Mouse (Mus musculus): ENCODE results near the gene Hdac11. TPM values are rescaled to one million over a fixed set of nuclear protein-coding genes. Genes with fewer than 3 reads are reported as not detected.

Hdac11 gene
- polyA plus RNA-seq, 1 experiment from 2014 or later: 0.77 TPM

DNA sequence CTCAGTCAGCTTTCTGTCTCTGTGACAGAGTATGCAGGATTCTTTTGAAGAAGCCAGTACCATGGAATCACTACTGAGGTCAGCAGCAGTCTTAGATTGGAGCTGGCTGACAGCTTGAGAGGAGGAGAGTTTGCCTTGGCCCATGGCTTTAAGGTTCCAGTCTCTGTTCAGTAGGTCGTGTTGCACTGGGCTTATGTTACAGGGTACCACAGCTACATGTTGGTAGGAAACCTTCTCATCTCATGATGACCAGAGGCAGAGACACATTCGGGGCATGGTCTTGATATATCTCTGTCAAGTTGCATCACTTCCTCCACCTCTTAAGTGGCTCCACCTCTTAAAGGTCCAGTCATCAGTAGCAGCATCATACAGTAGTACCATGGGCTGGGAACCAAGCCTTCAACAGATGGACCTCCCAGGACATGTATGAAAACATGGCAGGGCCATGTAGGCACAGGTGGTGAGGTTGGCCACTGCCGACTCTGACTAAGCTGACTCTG lies 15.0 kb downstream of the Hdac11 start:
- Histone ChIP-seq H3K36me3 (ENCODE audit: inconsistent target) (no peaks in the 10 kb centered on the region), H3K79me2 (ENCODE audit: inconsistent target) (no peaks in the 10 kb centered on the region), H3K27ac (no peak overlapping the region), H3K4me3 (ENCODE audit: inconsistent target) (no peak overlapping the region)
- 82% methylated on average over 3 of the region's 3 CpGs for WGBS (ENCODE audit: missing documents)

DNA sequence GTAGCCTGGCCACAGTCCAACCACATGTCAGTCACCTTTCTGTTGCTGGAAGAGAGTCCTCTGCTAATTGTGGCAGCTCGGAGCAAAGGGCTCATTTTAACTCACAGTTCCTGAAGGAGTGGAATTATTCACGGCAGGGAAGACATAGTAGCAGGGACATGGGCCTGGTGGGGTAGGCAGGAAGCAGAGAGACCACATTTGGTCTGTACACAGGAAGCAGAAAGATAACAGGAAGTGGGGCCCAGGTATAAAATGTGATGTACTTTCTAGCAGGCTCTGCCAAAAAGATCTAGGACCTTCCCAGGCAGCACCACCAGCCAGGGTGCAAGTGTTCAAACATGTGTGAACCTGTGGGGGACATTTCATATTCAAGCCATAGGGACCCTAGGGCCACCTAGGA lies 15.9 kb downstream of the Hdac11 start:
- Histone ChIP-seq H3K36me3 (ENCODE audit: inconsistent target) (no peaks in the 10 kb centered on the region), H3K4me3 (ENCODE audit: inconsistent target) (no peak overlapping the region), H3K27ac (no peak overlapping the region), H3K79me2 (ENCODE audit: inconsistent target) (no peaks in the 10 kb centered on the region)
- 39% methylated on average over 2 of the region's 2 CpGs for WGBS (ENCODE audit: missing documents)

DNA sequence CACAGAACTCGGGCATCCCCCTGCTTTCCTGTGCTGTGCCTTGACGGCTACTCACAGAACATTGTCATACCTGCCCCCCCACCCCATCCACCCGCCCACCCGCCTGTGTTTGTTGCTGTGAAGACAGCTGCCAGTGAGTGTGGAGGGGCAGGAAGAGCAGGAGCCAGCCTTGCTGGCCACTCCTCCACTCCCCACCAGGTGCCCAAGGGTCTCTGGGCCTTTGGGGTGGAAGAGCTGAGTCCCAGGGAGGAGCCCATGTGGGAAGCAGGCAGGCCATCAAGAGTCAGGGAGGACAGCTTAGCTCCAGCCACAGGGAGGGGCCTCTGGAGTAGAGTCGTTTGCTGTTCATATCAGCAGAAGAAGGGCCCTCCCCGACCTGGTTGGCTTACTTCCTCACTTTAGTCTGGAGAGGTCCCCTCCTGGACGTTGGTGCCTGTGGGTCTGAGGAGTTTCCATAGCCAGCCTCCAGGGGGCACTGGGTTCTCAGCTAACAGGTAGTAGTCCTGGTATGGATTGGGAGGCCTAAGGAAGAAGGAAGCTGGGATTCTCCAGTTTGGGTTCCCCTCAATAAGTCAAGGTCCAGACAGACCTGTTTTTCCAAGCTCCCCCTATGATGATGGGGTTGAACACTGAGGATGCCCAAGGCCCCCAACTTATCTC lies 16.9 kb downstream of the Hdac11 start:
- no peak overlapping the region for H3K27ac ChIP-seq
- 43% methylated on average over 7 of the region's 7 CpGs for WGBS (ENCODE audit: missing documents)
- no peaks in the 10 kb centered on the region for H3K36me3 ChIP-seq (ENCODE audit: inconsistent target)
- H3K4me3 ChIP-seq (ENCODE audit: inconsistent target): no peak overlapping the region
- no peaks in the 10 kb centered on the region for H3K79me2 ChIP-seq (ENCODE audit: inconsistent target)

DNA sequence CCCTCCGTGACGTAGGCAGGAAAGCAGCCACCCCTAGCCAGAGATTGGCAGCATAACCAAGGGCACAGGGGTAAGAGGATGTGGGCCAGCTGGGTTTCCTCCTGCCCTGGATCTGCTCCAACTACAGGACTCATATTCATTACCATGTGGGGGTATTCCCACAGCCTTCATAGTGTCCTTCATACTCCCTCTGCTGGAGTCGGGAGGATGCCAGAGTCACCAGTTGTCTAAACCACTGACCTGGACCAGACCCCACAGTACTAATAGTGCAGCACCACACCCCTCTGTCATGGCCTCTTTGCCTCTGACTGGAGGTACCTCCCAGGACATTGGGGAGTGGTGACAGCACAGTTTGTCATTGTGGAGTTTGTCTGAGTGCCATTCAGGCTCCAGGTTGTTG lies 17.7 kb downstream of the Hdac11 start:
- WGBS (ENCODE audit: missing documents): 57% methylated on average over 3 of the region's 3 CpGs

DNA sequence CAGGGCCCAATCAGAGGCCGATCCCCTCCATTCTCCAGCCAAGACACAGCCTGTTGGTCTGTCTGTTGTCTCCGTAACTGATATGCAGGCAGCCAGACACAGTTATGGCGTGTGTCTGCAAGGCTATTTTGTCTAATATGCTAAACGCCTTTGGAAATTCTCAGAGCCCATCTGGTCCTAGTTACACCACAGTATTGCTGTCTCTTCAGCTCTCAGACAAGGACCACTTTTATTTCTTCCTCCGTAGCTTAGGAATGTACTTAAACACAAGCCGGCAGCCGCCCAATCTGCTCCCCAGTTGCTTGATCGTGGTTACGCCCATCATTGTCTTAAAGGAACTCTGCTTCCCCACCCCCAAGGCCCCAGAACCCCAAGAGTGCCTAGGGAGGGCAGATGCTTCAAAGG lies 24.3 kb downstream of the Hdac11 start:
- H3K4me3 ChIP-seq (ENCODE audit: inconsistent target): no peak overlapping the region
- H3K79me2 ChIP-seq (ENCODE audit: inconsistent target): no peaks in the 10 kb centered on the region
- H3K36me3 ChIP-seq (ENCODE audit: inconsistent target): no peaks in the 10 kb centered on the region
- no peak overlapping the region for H3K27ac ChIP-seq
- 80% methylated on average over 9 of the region's 9 CpGs for WGBS (ENCODE audit: missing documents)

More for the DNA sequence above, 17.7 kb downstream of the Hdac11 start:
- Histone ChIP-seq H3K27ac (no peak overlapping the region), H3K36me3 (ENCODE audit: inconsistent target) (no peaks in the 10 kb centered on the region), H3K4me3 (ENCODE audit: inconsistent target) (no peak overlapping the region), H3K79me2 (ENCODE audit: inconsistent target) (no peaks in the 10 kb centered on the region)

DNA sequence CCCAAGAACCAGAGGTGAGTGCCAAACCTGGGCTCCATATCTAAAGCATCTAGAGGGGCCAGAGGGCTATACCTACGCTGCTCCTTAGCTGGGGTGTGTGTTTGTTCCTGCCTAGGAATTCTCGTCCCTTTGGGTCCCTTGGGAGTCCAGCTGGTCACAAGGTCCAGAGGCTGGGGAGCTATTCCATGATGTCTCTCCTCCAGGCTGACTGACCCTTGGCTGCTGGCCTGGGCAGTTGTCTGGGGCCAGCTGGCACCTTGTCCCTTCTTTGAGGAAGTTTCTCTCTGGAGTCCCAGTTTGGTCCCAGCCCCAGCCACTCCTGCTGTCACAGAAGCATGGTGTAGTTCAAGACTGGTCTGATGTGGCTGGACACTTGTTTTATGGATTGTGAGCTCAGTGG lies 24.9 kb downstream of the Hdac11 start:
- Histone ChIP-seq H3K36me3 (ENCODE audit: inconsistent target) (no peaks in the 10 kb centered on the region), H3K27ac (no peak overlapping the region), H3K79me2 (ENCODE audit: inconsistent target) (no peaks in the 10 kb centered on the region), H3K4me3 (ENCODE audit: inconsistent target) (no peak overlapping the region)
- 86% methylated on average over 2 of the region's 2 CpGs for WGBS (ENCODE audit: missing documents)

DNA sequence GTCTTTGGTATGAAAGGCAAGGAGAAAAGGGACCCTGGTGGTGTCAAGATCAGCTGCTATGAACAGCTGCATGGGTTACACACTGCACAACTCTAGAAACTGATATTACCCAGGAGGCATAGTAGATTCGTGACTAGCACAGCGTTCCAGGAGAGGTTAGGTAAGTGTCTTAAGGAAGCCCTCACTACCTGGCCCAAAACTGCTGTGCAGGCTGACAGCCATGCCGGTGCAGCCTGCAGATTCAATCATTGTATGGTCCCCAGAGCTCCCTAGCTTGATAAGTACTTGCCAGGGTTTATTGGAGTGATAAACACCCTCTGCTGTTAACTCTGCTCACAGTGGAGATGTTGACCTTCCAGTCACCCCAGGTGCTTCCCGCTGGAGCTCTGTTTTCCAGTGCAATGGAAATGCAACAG lies 25.6 kb downstream of the Hdac11 start:
- Histone ChIP-seq H3K79me2 (ENCODE audit: inconsistent target) (no peaks in the 10 kb centered on the region), H3K36me3 (ENCODE audit: inconsistent target) (no peaks in the 10 kb centered on the region)
- 86% methylated on average over 4 of the region's 4 CpGs for WGBS (ENCODE audit: missing documents)

DNA sequence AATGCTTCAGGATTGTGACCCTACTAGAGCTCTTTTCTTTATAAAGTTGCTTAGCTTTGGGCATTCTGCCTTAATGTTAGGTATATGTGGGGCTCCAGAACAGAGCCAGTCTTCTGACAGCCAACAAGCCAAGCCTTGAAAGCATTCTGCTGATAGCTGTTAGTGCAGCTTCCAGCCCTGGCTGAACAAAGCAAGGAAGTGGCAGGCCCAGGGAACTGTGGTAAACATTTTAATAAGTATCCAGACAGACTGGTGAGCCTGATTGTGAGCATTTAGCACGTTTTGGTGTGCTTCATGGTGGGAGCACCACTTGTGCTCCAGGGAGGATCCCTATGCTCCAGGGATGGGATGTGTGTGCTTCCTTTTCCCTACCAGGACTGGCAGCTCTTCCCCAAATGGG lies 26.6 kb downstream of the Hdac11 start:
- H3K36me3 ChIP-seq (ENCODE audit: inconsistent target): no peaks in the 10 kb centered on the region
- no peak overlapping the region for H3K4me3 ChIP-seq (ENCODE audit: inconsistent target)
- 13% methylated on average over 1 of the region's 1 CpGs for WGBS (ENCODE audit: missing documents)
- no peak overlapping the region for H3K27ac ChIP-seq
- H3K79me2 ChIP-seq (ENCODE audit: inconsistent target): no peaks in the 10 kb centered on the region

More for the DNA sequence above, 25.6 kb downstream of the Hdac11 start:
- no peak overlapping the region for H3K27ac ChIP-seq
- H3K4me3 ChIP-seq (ENCODE audit: inconsistent target): no peak overlapping the region

DNA sequence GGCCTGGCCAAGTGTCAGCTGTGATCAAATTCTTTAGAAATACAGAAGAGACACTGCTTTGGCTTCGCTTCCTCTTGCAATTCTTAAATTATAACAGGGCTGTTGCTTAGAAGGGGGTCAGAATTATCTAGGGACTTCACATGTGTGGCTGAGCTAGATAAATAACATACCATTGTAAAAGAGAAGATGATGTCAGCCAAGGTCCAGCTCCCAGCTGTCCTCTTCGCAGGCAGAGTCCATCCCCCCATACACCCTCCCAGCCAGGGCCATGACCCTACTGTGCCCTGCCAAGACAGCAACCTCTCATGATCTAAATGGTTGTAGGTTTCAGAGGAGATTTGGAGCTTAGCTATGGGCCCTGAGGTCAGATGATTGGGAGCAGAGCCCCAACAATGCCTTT lies 27.5 kb downstream of the Hdac11 start:
- no peaks in the 10 kb centered on the region for H3K79me2 ChIP-seq (ENCODE audit: inconsistent target)
- no peak overlapping the region for H3K4me3 ChIP-seq (ENCODE audit: inconsistent target)
- WGBS (ENCODE audit: missing documents): 92% methylated on average over 1 of the region's 2 CpGs
- no peaks in the 10 kb centered on the region for H3K36me3 ChIP-seq (ENCODE audit: inconsistent target)
- no peak overlapping the region for H3K27ac ChIP-seq

DNA sequence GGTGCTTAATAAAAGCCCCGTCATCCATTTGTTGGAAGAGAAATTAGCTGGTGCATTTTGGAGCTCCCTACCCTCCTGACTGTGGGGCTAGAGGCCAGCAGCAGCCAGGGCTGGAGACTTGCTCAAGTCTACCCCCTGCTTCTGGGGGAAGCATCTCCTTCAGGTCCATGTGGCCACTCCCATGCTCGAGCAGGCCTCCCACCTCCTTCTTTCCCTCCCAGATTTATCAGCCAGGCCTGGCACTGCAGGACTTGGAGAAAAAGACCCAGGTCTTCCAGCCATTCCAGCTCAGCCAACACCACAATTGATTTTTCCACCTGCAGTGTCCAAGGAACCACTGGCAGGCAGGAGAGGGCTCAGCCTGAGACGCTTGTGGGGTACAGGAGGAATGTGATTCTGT lies 28.3 kb downstream of the Hdac11 start:
- Histone ChIP-seq H3K79me2 (ENCODE audit: inconsistent target) (no peaks in the 10 kb centered on the region), H3K36me3 (ENCODE audit: inconsistent target) (no peaks in the 10 kb centered on the region), H3K4me3 (ENCODE audit: inconsistent target) (no peak overlapping the region), H3K27ac (no peak overlapping the region)
- 74% methylated on average over 3 of the region's 3 CpGs for WGBS (ENCODE audit: missing documents)

DNA sequence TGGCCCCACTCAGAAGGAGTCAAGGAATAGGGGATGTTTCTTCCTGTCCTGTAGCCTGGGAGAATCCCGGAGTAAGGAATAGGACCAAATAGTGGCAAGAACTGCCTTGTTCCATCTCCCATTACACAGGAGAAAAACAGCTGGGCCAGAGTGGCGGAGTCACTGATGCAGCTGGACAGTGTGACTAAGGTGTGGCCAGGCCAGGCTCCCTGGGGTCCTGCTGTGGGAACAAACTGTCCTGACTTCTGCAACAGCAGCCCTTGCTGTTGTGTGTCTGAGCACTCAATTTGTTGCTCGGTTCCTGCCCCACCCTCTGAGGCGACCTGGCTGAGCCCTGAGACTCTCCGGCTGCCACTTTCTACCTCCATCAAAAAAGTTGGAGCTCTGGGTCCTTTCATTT lies 29.0 kb downstream of the Hdac11 start:
- no peaks in the 10 kb centered on the region for H3K79me2 ChIP-seq (ENCODE audit: inconsistent target)
- WGBS (ENCODE audit: missing documents): 84% methylated on average over 5 of the region's 5 CpGs
- H3K36me3 ChIP-seq (ENCODE audit: inconsistent target): no peaks in the 10 kb centered on the region
- no peak overlapping the region for H3K4me3 ChIP-seq (ENCODE audit: inconsistent target)
- no peak overlapping the region for H3K27ac ChIP-seq

DNA sequence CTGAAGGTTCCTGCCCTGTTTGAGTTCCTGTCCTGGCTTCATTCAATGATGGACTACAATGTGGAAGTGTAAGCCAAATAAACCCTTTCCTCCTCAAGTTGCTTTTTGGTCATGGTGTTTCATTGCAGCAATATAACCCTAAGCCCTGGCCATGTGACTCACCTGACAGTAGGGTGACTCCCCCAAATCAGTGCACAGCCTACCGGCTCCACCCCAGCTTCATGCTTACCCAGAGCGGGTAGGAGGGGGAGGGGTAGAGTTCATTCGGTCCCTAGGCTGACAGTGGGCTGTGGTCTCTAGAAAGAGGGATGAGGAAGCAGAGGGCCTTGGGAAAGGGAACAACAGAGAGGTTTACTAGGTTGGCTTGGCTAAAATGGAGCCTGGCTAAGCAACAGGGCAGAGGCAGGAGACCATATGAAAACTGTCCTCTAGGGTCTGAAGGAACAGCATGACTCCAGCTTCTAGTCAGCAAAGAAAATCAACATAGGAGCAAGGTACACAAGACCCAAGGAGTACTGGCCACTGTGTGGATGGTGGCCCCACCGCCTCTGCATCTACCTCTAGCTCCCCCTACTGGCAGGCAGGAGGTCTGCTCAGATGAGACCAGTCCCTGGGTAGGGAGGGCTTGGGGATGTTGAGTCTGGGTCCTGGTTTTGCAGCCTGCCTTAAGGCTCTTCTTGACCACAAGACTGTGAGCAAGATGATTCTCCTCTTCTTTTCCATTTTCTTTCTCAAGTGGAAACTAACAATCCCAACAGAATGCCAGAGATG lies 29.9 kb downstream of the Hdac11 start:
- Histone ChIP-seq H3K36me3 (ENCODE audit: inconsistent target) (no peaks in the 10 kb centered on the region), H3K4me3 (ENCODE audit: inconsistent target) (no peak overlapping the region), H3K79me2 (ENCODE audit: inconsistent target) (no peaks in the 10 kb centered on the region), H3K27ac (no peak overlapping the region)
- WGBS (ENCODE audit: missing documents): 80% methylated on average over 4 of the region's 4 CpGs

DNA sequence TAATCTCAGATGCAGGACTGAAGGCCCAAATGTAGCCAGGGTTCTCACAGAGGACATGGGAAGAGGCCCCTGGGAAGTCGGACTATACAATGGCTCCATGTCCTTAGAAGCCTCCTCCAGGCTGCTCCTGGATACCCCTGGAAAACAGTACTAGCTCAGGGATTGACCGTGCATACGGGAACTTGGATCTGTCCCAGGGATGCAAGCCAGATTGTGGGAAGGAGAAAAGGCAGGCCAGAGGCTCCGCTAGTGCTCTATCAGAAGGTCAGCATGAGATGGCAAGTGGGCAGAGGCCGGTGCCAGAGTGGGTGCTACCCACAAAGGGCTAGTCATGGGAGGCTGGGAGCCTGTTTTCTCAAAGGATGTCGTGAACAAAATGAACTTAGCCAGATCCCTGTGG lies 30.5 kb downstream of the Hdac11 start:
- no peak overlapping the region for H3K4me3 ChIP-seq (ENCODE audit: inconsistent target)
- no peaks in the 10 kb centered on the region for H3K79me2 ChIP-seq (ENCODE audit: inconsistent target)
- WGBS (ENCODE audit: missing documents): 89% methylated on average over 6 of the region's 6 CpGs
- no peaks in the 10 kb centered on the region for H3K36me3 ChIP-seq (ENCODE audit: inconsistent target)
- no peak overlapping the region for H3K27ac ChIP-seq

DNA sequence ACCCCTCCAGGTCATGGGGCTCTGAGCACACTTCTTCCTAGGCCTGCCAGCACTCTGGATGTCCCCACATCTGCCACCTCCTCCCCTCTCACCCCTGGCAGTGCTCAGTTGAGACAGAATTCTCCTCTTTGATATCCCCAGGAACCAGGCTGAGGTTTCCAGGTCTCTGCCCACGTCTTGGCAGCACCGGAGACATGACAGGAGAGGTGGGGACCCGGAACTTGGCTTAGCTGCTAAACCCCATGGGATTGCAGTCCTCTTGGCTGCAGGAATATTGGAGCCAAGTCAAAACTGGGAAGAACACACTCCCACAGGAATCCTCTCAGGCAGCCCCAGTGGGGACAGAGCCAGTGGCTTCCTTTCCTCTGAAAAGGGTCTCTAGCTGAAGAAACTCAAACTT lies 31.4 kb downstream of the Hdac11 start:
- H3K36me3 ChIP-seq (ENCODE audit: inconsistent target): no peaks in the 10 kb centered on the region

DNA sequence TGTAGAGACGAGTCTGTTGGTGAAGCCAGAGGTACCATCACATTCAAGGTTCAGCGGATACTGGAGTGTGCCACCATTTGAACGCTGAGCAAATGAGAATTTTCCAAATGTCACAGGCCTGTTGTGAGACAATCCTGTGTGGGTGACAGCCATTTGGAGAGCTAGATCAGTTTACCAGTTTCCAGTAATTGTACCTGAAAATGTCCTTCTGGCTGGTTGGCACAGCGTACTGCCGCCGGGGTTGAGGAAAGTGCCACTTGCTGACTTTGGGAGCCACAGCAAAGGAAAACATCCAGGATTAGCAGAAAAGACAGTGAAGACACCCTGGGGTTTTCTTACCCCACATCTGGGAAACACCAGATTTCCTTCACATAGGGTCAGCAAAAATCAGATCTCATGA lies 33.5 kb downstream of the Hdac11 start:
- Histone ChIP-seq H3K79me2 (ENCODE audit: inconsistent target) (no peaks in the 10 kb centered on the region), H3K27ac (no peak overlapping the region), H3K36me3 (ENCODE audit: inconsistent target) (no peaks in the 10 kb centered on the region), H3K4me3 (ENCODE audit: inconsistent target) (no peak overlapping the region)
- 90% methylated on average over 6 of the region's 6 CpGs for WGBS (ENCODE audit: missing documents)

More for the DNA sequence above, 31.4 kb downstream of the Hdac11 start:
- Histone ChIP-seq H3K4me3 (ENCODE audit: inconsistent target) (no peak overlapping the region), H3K79me2 (ENCODE audit: inconsistent target) (no peaks in the 10 kb centered on the region), H3K27ac (no peak overlapping the region)
- 78% methylated on average over 3 of the region's 3 CpGs for WGBS (ENCODE audit: missing documents)

All from macrophage (primary cell).